Mouse (Mus musculus): ENCODE data around the gene Ppil6.

The Ppil6 gene

DNA sequence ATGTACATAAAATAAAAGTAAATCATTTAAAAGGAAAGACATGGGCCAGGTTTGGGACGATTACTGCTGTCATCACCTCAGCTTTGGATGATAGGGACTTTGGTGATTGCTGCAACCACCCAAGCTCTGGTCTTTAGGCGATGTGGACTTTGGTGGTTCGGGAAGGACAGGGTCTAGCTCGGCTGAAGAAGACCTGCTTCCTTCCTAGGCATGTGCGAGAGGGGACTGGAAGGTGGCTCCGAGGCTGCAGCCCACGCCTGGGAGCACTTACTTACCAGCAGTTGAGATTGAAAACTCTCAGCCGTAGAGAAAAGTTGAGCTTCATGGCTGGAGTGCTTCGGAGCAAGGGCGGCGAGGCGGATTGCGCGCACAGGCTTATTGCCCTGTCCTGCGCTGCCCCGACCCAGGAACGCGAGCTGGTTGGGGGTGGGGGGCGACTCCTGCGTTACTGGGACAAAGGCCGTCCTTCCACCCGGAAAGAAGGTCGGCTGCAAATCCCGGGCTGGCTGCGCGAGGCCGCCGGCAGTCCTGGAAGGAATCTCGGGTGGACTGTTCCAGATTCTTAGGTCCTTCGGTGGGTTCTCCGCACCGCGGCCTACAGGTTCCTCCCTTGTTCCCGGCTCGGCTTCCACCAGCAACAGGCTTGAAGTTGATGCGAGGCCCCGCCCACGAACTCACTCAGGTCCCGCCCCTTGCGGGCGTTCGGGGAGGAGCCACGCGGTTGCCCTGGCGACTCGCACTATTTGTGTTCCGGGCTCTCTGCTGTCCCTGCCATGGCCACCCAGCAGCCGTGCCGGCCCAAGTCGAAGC lies at the start of gene Ppil6, which contains the start of gene Smpd2:
Gene Ppil6 (plus strand): TSS at position 732 of the 810 bp plus-strand sequence.
Gene Smpd2 (minus strand): TSS at position 662 of the 810 bp plus-strand sequence.
- DNase-seq = peak; percentile 94

DNA sequence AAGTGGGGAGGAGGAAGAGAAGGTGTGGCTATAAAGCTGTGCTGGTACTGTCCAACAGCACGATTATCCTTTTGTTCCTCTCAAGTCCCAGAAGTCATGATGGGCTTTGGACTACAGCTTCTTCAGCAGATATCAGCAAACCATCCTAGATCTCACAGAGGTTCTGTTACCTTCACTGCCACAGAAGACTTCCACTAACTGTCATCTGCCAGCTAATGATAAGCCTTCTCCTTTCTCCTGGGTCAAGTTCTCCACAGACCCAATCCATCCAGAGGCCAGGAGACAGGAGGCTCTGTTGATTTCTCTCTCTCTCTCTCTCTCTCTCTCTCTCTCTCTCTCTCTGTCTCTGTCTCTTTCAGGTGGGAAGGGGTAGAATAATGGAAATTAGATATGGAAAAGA lies 42.0 kb upstream of the Ppil6 start:
- no peak for DNase-seq

DNA sequence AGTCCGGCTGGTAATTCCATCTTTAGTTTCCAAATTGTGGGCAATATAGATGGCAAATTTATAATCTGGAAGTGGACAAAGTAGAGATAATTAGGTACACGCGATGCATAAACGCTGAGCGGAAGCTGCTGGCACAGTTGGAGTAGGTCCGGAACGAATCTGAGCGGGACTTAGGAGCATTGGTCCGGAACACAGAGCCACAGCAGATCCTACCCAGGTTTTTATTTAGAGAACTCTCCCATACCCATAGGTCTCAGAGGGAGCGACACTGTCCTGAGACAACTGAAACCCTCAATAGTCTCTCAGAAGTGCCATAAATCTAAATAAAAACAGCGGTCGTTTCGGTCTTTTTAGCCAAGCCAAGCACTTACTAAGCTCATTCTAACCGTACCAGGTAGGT lies 40.6 kb upstream of the Ppil6 start:
- DNase-seq = peak; percentile 38

DNA sequence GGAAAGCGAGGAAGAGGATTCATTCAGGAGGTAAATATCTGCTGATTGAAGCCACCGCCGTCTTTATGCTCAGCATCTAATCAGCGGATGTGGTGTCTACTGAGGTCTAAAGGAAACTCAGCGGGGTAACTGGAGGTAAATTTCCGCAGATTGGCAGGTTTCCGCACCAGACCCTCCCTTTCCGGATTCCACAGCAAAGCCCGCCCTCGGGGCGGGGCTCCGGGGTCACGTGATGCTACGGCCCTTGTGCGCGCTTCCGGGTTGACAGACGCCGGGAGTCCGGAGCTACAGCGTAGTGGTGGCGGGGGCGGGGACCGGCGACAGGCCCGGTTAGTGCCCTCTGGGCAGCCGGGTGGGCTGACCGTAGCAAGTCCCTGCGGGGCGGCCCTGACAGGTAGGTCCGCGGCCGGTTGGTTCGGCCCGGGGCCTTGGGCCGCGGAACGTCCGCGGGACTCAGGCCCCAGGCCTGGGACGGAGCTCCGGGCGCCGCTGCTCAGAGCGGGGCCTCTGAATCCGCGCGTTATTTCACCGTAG lies 40.0 kb upstream of the Ppil6 start, which contains the start of gene Zbtb24:
Gene Zbtb24 (plus strand): TSS at position 247 of the 534 bp plus-strand sequence.
- peak; percentile 95 for DNase-seq

DNA sequence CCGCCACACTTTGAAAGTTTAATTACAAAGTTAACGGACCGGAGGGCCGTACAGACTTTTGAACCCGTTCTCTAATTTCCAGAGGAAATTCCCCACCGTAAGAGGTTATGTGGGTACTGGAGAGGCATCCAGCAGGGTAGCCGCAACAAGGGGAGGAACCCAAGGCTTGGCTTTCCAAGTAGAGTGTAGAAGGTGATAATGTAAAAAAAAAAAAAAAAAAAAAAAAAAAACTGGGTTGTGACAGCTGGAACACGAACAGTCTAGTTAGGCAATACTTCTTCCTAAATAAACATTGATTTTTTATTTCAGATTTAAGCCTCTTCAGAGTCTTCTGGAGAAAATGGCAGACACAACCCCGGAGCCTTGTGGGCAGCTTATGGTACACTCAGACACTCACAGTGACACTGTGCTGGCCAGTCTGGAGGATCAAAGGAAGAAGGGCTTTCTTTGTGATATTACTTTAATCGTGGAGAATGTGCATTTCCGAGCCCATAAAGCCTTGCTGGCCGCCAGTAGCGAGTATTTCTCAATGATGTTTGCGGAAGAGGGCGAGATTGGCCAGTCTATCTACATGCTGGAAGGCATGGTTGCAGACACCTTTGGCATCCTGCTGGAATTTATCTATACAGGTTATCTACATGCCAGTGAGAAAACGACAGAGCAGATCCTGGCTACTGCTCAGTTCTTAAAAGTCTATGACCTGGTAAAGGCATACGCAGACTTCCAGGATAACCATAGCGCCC lies 39.3 kb upstream of the Ppil6 start:
- no peak for DNase-seq

DNA sequence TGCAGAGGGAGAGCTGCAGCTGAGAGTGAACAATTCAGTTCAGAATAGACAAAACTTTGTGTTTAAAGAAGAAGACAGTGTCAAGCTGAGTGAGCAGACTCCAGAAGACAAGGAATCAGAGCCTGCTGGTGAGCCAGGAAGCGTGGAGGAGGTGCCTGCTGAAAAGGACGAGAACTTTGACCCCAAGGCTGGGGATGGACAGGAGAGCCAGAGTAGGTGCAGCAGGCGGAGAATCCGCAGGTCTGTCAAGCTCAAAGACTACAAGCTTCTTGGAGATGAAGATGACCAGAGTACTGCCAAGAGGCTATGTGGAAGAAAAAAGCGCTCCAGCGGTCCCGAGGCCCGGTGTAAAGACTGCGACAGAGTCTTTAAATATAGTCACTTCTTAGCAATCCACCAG lies 38.6 kb upstream of the Ppil6 start:
- no peak for DNase-seq

DNA sequence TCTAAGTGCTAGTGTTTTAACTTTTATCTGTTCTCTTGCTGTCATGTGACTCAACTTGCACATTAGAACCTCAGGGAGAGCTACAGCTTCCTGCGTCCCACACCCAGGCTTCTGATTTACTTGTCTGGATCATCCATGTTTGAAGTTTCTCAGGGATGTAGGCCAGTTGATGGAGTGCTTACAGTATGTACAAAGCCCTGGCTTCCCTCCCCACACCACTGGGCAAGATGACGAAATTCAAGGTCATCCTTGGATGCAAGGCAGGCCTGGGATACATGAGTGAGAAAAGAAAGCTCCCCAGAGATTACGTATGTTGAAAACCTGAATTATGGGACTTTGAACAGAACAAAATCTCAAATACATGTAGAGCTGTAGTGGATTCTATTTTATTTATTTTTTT lies 37.4 kb upstream of the Ppil6 start:
- DNase-seq = no peak

DNA sequence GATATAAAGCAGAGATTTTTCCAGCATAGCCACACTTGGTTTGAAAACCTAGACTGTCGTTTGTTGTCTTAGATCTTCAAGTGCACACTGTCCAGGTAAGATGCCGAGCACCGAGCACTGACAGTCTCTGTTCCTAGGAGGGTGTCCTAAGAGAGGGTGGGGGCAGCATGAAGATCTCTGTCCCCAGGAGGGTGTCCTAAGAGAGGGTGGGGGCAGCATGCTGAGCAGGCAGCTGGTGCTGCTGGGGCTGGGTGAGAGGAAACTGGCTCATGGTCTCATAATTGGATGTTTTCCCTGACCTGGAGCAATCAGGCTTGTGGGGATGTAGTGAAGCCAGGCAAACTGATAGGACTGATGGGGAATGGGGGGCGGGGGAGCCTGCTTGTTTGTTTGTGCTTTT lies 30.2 kb upstream of the Ppil6 start:
- no peak for DNase-seq

DNA sequence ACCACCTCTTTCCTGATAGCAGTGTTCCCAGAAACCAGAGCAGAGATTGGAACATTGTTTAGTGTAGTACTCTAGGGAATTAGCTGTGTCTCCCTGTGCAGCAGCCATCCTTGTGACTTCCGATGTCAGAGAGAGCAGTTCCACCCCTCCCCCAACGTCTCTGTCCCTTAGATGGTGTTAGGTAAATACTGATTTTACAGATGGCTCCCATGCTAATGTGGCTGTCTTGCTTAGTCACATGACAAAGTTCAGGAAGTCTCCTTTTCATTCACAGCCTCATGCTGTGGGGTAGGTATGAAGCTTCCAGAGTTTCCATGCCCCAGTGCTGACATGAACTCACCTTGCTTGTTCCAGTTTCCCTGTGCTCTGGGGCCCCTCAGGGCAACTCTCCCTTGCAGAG lies 29.7 kb upstream of the Ppil6 start:
- no peak for DNase-seq

DNA sequence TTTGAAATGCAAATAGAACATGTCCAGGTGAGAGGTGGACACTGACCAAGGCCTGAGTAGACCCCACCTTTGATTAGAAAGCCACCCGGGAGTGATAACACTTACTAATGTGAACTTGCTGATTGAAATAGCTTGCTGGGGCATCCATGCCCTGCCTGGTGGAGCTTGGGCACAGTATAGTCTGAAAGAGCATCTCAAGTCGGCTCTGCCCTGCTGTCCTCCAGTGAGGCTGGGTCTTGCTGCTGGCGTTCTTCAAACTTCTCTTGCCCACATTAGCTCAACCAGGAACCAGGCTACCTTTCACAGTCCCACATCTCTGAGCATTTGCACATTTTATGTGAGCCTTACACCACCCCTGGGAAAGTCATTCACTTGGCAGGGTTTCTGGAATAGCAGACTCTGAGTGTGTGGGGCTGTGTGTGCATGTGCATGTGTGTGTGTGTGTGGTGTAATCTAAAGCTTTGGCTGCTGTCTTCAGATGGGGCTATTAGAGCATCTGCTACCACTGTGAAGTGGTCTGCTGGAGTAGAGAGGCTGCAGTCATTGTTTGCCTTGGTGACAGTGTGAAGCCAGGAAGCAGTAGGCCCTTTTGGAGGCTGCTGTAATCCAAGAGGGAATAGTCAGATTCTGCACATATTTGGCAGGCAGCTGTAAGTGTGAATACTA lies 29.0 kb upstream of the Ppil6 start:
- no peak for DNase-seq

DNA sequence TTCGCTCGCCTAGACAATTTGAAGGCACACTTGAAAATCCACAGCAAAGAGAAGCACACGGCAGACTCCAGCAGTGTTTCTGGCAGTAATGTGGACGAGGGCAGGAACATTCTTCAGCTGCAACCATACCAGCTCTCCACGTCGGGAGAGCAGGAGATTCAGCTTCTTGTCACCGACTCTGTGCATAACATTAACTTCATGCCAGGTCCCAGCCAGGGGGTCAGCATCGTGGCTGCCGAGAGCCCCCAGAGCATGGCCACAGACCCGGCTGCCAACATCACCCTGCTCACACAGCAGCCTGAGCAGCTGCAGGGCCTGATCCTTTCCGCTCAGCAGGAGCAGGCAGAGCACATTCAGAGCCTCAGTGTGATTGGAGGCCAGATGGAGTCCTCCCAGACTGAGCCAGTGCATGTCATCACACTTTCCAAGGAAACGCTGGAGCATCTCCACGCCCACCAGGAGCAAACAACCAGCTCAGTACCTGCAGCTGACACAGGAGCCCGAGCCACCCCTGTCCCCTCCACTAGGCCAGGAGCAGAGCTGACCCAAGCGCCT lies 25.8 kb upstream of the Ppil6 start:
- no peak for DNase-seq

DNA sequence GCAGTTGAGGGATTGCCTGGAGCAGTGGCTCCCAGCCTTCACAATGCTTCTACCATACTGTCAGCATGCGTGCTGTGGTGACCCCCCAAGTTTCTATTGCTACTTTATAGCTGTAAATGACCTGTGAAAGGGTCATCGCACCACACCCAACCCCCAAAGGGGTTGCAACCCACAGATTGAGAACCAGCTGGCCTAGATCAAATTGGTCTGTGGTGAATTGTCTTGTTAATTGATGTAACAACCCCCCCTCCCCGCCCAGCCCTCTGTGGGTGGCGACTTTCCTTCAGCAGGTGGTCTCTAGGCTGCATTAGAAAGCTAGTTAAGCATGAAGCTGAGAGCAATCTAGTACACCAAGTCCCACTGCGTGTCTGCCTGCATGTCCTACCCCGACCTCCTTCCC lies 22.9 kb upstream of the Ppil6 start:
- DNase-seq = no peak

DNA sequence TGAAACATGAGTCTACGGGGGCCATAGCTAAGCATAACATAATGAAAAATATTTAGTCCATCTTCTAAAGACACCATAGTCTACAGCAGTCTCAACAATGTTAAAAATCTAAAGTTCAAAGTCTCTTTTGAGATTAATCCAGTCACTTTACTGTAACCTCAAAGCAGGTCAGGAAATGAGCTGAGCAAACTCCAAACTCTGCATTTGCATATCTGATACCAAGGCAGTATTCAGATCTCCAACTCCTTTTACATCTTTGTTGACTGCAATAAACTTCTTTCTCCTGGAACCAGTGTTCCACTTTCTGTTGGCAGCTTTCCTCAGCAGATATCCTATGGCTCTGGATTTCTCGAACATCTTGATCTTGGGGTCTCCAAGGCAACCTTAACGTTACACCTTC lies 19.5 kb upstream of the Ppil6 start:
- DNase-seq = no peak

DNA sequence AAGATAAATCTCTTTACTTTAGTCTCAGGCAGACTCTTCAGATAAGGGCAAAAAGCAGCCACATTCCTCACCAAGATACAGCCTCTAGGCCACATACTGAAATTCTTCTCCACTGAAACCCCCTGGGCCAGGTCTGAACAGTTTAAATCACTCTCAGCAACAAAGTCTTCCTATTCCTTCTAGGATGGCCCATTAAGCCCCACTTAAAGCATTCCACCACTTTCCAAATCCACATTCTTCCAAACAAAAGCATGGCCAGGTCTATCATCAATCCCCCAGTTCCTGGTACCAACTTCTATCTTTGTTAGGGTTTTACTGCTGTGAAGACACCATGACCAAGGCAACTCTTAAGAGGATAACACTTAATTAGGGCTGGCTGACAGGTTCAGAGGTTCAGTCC lies 17.7 kb upstream of the Ppil6 start:
- no peak for DNase-seq

DNA sequence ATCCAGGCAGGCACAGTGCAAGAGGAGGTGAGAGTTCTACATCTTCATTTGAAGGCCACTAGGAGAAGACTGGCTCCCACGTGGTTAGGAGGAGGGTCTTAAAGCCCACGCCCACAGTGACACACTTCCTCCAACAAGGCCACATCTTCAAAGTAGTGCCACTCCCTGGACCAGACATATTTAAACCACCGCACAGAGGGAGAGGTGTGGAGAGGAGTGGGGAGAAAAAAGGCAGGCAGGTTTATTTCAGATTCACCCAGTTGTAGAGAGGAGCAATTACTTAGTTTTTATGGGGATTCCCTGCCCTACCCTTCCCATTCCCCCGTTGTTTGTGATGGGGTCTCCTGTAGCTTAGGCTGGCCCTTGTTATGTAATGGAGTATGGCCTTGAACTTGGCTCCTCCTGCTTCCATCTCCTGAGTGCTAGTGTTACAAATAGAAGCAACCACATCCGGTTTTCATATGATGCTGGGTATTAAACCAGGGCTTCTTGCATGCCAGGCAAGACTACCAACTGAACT lies 17.2 kb upstream of the Ppil6 start:
- no peak for DNase-seq

DNA sequence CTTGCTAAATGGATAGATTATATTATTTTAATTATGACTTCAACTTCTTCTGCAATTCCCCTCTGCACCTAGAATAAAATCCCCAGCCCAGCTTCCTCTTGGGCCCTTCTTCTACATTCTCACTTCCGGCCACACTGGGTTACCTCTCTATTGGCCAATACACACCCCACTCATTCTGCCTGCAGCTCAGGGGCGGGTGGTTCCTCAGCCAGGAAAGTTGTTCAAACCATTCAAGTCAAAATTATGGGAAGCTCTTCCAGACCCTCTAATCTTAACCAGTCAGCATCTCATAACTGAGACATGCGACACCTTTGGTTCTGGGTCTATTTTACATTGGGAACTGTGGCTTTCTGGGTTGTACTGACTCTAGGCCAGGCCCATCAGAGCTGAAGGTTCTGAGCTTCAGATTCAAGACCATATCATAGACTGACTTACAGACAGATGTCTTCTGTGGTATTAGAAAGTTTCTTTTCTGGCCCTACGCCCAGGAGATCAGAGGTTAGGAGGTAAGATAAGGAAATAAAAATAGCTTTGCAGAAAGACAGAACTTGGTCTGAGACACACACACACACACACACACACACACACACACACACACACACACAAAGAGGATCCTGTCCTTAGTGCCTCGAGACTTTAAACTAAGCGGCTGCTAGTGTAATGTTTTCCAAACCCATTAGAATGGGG lies 16.3 kb upstream of the Ppil6 start:
- no peak for DNase-seq

DNA sequence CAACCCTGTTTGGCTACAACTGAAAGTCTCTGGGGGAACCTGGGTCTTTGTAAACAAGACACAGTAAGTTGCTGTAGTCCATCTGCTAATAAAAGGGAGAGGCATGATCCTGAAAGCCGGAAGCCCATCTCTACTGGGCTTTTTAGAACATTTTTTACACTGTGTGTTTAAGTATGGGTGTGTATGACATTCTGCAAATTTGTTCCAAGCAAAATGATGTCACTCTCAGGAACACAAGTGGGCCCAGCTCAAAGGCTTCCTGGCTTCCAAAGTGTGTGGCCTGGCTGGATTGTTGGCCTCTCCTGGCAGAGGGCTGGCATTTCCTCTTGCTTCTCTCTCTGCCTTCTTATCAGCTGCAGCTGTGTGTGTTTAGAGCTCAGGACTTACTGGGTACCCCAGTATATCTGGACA lies 15.3 kb upstream of the Ppil6 start:
- DNase-seq = no peak

DNA sequence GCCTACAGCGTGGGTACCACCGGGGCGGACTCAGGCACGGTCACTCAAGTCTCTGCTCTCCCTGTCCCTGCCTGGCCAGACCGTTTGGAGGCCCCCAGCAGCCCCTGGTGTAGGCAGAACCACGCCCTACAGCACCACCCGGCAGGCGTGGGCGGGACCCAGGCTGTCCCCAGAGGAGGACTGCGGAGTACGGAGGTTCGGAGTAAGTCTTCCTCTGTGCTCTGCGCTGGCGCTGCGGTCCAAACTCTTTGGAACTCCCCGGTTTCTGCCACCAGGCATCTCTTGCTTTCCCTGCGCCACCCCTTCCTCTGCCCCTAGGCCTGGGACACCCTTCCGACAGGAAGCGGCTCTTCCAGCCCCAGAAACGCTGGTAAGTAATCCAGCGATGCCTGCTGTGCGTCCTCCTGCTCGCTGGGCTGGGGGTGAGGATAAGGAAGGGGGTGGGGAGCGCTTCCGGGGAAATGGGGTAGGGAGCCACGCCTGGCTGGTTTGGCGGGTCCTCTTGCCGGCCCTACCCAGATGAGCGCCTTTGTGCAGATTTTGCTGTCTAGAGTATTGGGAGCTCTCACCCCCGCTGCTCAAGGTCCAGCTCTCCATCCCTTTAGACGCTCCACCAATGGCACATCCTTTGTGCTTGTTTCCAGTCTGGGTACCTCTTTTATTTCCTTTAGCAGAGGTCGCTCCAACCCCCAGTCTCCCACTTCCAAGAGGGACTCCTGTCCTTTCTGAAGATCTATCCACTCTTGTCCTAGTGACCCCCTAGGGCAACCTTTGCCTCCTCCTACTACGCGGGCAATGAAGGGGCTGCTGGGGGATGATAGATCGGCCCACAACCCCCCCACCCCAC lies 13.8 kb upstream of the Ppil6 start, which contains the start of gene Mical1:
Gene Mical1 (plus strand): TSS at position 144 of the 847 bp plus-strand sequence.
- peak; percentile 63 for DNase-seq

DNA sequence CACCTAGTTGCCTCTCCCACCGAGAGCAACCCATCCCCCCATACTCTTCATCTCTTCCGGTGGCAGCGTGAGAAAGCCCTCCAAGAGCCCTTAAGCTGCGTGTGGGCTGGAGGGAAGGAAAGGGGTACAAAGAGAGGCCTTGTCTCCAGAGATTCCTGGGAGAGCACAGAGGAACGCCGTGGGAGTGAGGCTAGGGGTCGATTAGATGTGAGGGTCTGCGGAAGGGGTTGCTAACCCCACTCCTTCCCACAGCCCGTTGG lies 13.3 kb upstream of the Ppil6 start:
- no peak for DNase-seq

DNA sequence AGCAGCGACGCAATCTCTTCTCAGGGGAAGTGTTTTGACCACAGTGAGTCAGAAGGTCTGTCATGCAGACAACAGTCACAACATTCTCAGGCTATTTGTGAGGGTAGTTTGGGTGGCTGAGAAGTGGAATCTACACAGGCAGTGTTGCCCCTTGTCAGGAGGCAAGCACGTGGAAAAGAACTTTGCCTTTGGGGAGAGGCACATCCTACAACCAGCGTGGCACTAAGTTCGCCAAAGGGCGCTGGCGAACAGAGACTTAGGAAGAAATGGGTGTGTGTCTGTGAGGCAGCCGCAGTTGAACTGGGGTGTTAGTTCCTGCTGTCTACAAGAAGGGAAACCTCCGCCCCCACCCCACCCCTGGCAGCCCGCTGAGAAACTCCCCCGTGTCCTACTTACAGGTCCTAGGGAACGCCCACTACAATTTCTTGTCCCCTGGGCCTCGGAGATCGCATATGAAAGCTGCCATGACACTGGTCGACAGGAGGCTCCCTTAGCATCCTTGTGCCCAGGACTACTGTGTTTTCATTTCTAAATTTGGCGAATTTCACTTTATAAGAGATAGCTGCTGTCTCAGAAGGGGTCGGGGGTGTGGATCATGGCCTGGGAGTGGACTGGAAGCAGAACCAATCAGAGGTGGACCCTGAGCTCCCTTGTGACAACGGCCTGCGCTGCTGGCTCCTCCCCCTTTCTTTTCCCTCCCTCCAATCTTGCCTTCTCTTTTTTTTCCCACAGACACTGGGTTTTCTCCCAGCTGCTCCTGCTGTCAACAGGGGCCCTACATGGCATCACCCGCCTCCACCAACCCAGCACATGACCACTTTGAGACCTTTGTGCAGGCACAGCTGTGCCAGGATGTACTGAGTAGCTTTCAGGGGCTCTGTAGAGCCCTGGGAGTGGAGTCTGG lies 12.7 kb upstream of the Ppil6 start:
- peak; percentile 56 for DNase-seq
